Mouse (Mus musculus) midbrain, postnatal 0 days (tissue): ENCODE measurements at regions not wholly inside any gene's neighbourhood (a gene's known extent, or its start where the extent isn't known, plus 50 kb on each side); places are given as distances from the start of the nearest gene placed in this dataset.

Experiments
- ATAC-seq: fragments of 200-750 bp; cut with Nextera tagmentation; 2 replicates; pipeline ENCODE4 v1.8.0; 2017; ENCODE audit warnings: moderate number of reproducible peaks, mild to moderate bottlenecking, moderate TSS enrichment, moderate library complexity; ENCODE audit not compliant: low FRiP score
- DNase-seq: peaks from one replicate; pipeline ENCODE4 v3.0.0-alpha.2; 2015; ENCODE audit warnings: low spot score
- H3K27ac ChIP-seq: fragments of 300-500 bp; sonication (generic); 2 replicates; pipeline ENCODE4 v1.5.1; 2014; ENCODE audit warnings: low read depth, mild to moderate bottlenecking, low read length, mixed read lengths
- H3K27me3 ChIP-seq: fragments of 300-500 bp; sonication (generic); 2 replicates; pipeline ENCODE4 v1.6.1; 2014; ENCODE audit warnings: low read length, control low read depth, mixed read lengths; ENCODE audit not compliant: insufficient read depth
- H3K36me3 ChIP-seq: fragments of 300-500 bp; sonication (generic); 2 replicates; pipeline ENCODE4 v1.6.1; 2014; ENCODE audit warnings: low read length, control low read depth, mixed read lengths; ENCODE audit not compliant: insufficient read depth
- H3K4me1 ChIP-seq: fragments of 300-500 bp; sonication (generic); 2 replicates; pipeline ENCODE4 v1.6.1; 2014; ENCODE audit warnings: mild to moderate bottlenecking, control low read depth, antibody characterized with exemption, low read length, mixed read lengths; ENCODE audit not compliant: insufficient read depth
- H3K4me2 ChIP-seq: fragments of 300-500 bp; sonication (generic); 2 replicates; pipeline ENCODE4 v1.6.1; 2014; ENCODE audit warnings: low read depth, mild to moderate bottlenecking, low read length, mixed read lengths; ENCODE audit not compliant: poor library complexity, severe bottlenecking
- H3K4me3 ChIP-seq: fragments of 300-500 bp; sonication (generic); 2 replicates; pipeline ENCODE4 v1.5.1; 2014; ENCODE audit warnings: low read depth, mild to moderate bottlenecking, low read length, moderate library complexity
- H3K9ac ChIP-seq: fragments of 300-500 bp; sonication (generic); replicated peaks from 2 replicates; pipeline ENCODE4 v1.6.1; 2014; ENCODE audit warnings: mild to moderate bottlenecking, low read length, moderate library complexity, mixed read lengths; ENCODE audit not compliant: poor library complexity, severe bottlenecking
- H3K9me3 ChIP-seq: fragments of 300-500 bp; sonication (generic); 2 replicates; pipeline ENCODE4 v1.6.1; 2016; ENCODE audit warnings: low read length, control low read depth
- CTCF ChIP-seq: IDR thresholded peaks from 2 replicates; pipeline ENCODE4 v1.5.1; 2016; ENCODE audit warnings: antibody characterized with exemption, mild to moderate bottlenecking
- WGBS: fragments of 180-500 bp; shearing (Covaris S2); extraction: QIAGEN DNeasy Blood & Tissue Kit; methylation state at CpG from one replicate; pipeline ENCODE4 v1.1.7; 2014; 5-methylcytosine and 5-hydroxymethylcytosine counted together

DNA sequence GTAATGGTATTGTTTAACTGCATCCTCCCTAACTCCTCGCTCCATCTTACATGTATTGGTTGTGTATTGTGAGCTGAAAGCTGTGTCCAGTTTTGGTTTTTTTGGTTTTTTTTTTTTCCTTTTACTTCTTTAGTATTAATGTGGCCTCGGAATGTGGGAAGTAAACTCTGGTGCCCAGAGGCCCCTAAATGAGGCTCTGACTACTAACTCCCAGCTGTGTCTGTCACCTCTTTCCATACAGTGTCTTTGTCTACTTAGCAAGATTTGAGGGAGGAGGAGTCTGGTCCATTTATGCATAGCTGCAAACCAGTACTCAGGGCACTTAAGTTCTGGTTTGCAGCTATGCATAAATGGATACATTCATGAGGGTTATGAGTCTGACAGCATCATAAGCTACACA is 181.9 kb downstream of the Hlx start:
- Histone ChIP-seq H3K9me3 (no peaks in the 10 kb centered on the region), H3K36me3 (no peaks in the 10 kb centered on the region), H3K4me2 (no peak overlapping the region), H3K27ac (no peak overlapping the region), H3K9ac (no peak overlapping the region), H3K27me3 (no peaks in the 10 kb centered on the region), H3K4me3 (no peak overlapping the region), H3K4me1 (no peaks in the 10 kb centered on the region)
- DNase-seq (no peak), ATAC-seq (no peak)
- TF ChIP-seq CTCF = no peak
- 89% methylated on average over 2 of the region's 2 CpGs for WGBS

- Histone ChIP-seq H3K9me3 (no peaks in the 10 kb centered on the region), H3K36me3 (no peaks in the 10 kb centered on the region), H3K9ac (no peak overlapping the region), H3K27ac (no peak overlapping the region), H3K4me2 (no peak overlapping the region), H3K4me1 (no peaks in the 10 kb centered on the region), H3K4me3 (no peak overlapping the region), H3K27me3 (no peaks in the 10 kb centered on the region)
- 91% methylated on average over 15 of the region's 15 CpGs for WGBS
- no peak for TF ChIP-seq CTCF
- ATAC-seq (no peak), DNase-seq (no peak)
These were observed 184.7 kb downstream of the Hlx start for GRCm38 (mm10) chr1:184547650-184548235.

- H3K36me3 ChIP-seq = no peaks in the 10 kb centered on the region
- ATAC-seq (no peak), DNase-seq (no peak)
- no peaks in the 10 kb centered on the region for H3K27me3 ChIP-seq
- no peaks in the 10 kb centered on the region for H3K9me3 ChIP-seq
- no peak overlapping the region for H3K9ac ChIP-seq
- no peak overlapping the region for H3K27ac ChIP-seq
- H3K4me2 ChIP-seq = no peak overlapping the region
- WGBS = 92% methylated on average over 5 of the region's 5 CpGs
- H3K4me3 ChIP-seq = no peak overlapping the region
- no peaks in the 10 kb centered on the region for H3K4me1 ChIP-seq
- TF ChIP-seq CTCF = no peak
These were observed 186.2 kb downstream of the Hlx start for GRCm38 (mm10) chr1:184546140-184546661.

GRCm38 (mm10) chr1:184545111-184545510 is 187.3 kb downstream of the Hlx start:
- 74% methylated on average over 4 of the region's 4 CpGs for WGBS
- no peak for TF ChIP-seq CTCF
- H3K36me3 ChIP-seq = no peaks in the 10 kb centered on the region
- no peak for DNase-seq
- H3K27ac ChIP-seq = no peak overlapping the region
- H3K9me3 ChIP-seq = no peaks in the 10 kb centered on the region
- no peaks in the 10 kb centered on the region for H3K27me3 ChIP-seq
- H3K4me3 ChIP-seq = no peak overlapping the region
- H3K9ac ChIP-seq = no peak overlapping the region
- no peaks in the 10 kb centered on the region for H3K4me1 ChIP-seq
- no peak overlapping the region for H3K4me2 ChIP-seq
- no peak for ATAC-seq

DNA sequence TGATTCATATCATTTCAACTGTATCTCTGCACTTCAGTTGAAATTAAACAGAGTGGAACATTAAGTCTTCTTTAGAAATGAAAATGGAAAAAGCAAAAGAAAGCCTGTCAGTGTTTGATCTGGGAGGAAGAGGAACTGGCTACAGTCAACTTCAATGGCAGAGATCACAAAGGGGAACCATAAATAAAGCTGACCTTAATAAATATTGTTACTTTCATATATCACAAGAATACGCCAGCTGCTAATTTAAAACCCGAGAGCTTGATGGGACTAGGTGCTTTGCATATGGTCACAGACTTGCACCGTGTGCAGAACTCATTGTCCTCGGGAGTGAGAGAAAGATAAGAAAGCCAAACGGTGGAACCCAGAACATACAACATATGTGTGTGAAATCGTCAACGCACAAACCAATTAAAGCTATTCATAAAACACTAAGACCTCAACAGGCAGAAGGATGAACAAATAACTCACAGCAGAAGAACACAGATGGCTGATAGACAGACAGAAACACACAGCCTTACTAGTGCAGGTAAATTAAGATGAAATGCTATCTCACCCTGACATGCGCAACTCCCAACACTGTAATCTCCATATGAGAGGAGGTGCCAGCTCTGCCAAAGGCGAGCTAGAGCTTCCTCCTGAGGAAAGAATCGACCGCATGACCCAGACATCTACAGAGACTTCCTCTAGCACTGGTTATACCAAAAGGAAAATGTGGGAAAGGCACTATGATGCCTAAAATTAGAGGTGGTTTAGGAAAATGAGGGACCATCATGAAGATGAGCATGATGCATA is 189.9 kb downstream of the Hlx start:
- H3K27ac ChIP-seq = no peak overlapping the region
- H3K4me1 ChIP-seq = no peaks in the 10 kb centered on the region
- no peak overlapping the region for H3K9ac ChIP-seq
- 83% methylated on average over 11 of the region's 11 CpGs for WGBS
- no peak overlapping the region for H3K4me2 ChIP-seq
- DNase-seq (no peak), ATAC-seq (no peak)
- no peaks in the 10 kb centered on the region for H3K36me3 ChIP-seq
- TF ChIP-seq CTCF = no peak
- no peaks in the 10 kb centered on the region for H3K9me3 ChIP-seq
- no peak overlapping the region for H3K4me3 ChIP-seq
- no peaks in the 10 kb centered on the region for H3K27me3 ChIP-seq

DNA sequence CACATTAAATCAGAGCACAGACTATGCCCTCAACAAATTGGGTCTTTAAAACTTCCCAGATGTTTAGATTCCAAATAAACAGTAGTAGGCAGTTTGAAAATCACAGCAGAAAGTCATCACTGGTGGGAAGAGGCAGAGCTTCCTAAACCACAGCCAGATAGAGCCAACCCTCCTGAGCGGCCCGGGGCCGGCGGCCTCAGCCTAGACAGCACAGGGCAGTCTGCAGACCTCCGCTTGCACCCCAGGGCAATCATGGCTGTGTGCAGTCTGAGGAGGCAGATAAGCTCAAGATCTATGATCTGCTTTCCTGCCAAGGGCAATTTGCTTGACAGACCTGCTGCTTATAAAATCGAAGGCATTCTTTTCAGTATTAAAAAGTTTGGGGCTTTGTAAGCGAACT is 192.6 kb downstream of the Hlx start:
- Histone ChIP-seq H3K27ac (no peak overlapping the region), H3K4me1 (no peaks in the 10 kb centered on the region), H3K27me3 (no peaks in the 10 kb centered on the region), H3K4me3 (no peak overlapping the region), H3K36me3 (no peaks in the 10 kb centered on the region), H3K9ac (no peak overlapping the region), H3K9me3 (no peaks in the 10 kb centered on the region), H3K4me2 (no peak overlapping the region)
- DNase-seq (no peak), ATAC-seq (no peak)
- no peak for TF ChIP-seq CTCF
- WGBS = 69% methylated on average over 7 of the region's 7 CpGs
